Mouse (Mus musculus): ENCODE measurements around the gene Siglech. TPM values are rescaled to one million over a fixed set of nuclear protein-coding genes. Genes with fewer than 3 reads are reported as not detected.

Gene Siglech
- polyA plus RNA-seq, 1 experiment from 2014 or later = 0.46 TPM

Other genes starting within 250 kb of the Siglech start
- 6.4 and 6.5 TPM in 2 replicates for gene Tubgcp5, start 26.0 kb downstream of the Siglech start, polyA plus RNA-seq (2015; fragmentation: Nextera tagmentation; extraction: Ambion mirVana)
- 15.5 and 16.4 TPM in 2 replicates for gene Cyfip1, start 73.6 kb downstream of the Siglech start, polyA plus RNA-seq (2015; fragmentation: Nextera tagmentation; extraction: Ambion mirVana)
- gene Nipa2, start 194.3 kb downstream of the Siglech start, polyA plus RNA-seq (2015; fragmentation: Nextera tagmentation; extraction: Ambion mirVana) = 21.0 and 23.6 TPM in 2 replicates